Mouse (Mus musculus) lung, postnatal 0 days (tissue): ENCODE measurements at regions not wholly inside any gene's neighbourhood (a gene's known extent, or its start where the extent isn't known, plus 50 kb on each side); places are given as distances from the start of the nearest gene placed in this dataset.

Experiments used
- CTCF ChIP-seq: IDR thresholded peaks from 2 replicates; pipeline ENCODE4 v1.5.1; 2016; ENCODE audit warnings: antibody characterized with exemption, mild to moderate bottlenecking
- EP300 ChIP-seq: IDR thresholded peaks from 2 replicates; pipeline ENCODE4 v1.6.1; 2016; ENCODE audit warnings: antibody characterized with exemption, mild to moderate bottlenecking, control low read depth

- TF ChIP-seq EP300, result no peak
- no peak for TF ChIP-seq CTCF
Observed at GRCm38 (mm10) chr15:30059808-30060207, 112.6 kb upstream of the Ctnnd2 start.
